Mouse (Mus musculus): ENCODE measurements around the gene Cipc. TPM values are rescaled to one million over a fixed set of nuclear protein-coding genes. Genes with fewer than 3 reads are reported as not detected.
A peak's percentile ranks its signal among the peaks of the same experiment; 100 is the strongest.

Cipc gene
- polyA plus RNA-seq, 1 experiment from 2014 or later, result 39.1 TPM

- peaks cover 39% of the 10 kb centered on the region for H3K4me1 ChIP-seq
- WGBS, result 83% methylated on average over 10 of the region's 10 CpGs
- H3K27me3 ChIP-seq (ENCODE audit: poor library complexity, severe bottlenecking), result no peaks in the 10 kb centered on the region
- H3K9me3 ChIP-seq, result no peaks in the 10 kb centered on the region
- no peak overlapping the region for H3K4me3 ChIP-seq
- no peak for DNase-seq (ENCODE audit: extremely low spot score, low spot score)
- peaks cover 65% of the 10 kb centered on the region for H3K36me3 ChIP-seq (replicated peaks)
- H3K27ac ChIP-seq, result no peak overlapping the region; the same call in 1 of the 2 replicates
Measured at GRCm38 (mm10) chr12:86952331-86952850, 5.5 kb downstream of the Cipc start.

- H3K4me1 ChIP-seq, result peaks cover 9% of the 10 kb centered on the region
- no peak for DNase-seq (ENCODE audit: extremely low spot score, low spot score)
Measured at GRCm38 (mm10) chr12:86955894-86956293, 9.1 kb downstream of the Cipc start.

GRCm38 (mm10) chr12:86958558-86958957 lies 11.7 kb downstream of the Cipc start:
- Histone ChIP-seq H3K27me3 (ENCODE audit: poor library complexity, severe bottlenecking) (no peaks in the 10 kb centered on the region), H3K9me3 (no peaks in the 10 kb centered on the region), H3K4me3 (no peak overlapping the region), H3K36me3 (replicated peaks) (peaks cover 98% of the 10 kb centered on the region), H3K27ac (no peak overlapping the region), H3K4me1 (no peaks in the 10 kb centered on the region)
- WGBS, result 93% methylated on average over 5 of the region's 5 CpGs
- no peak for DNase-seq (ENCODE audit: extremely low spot score, low spot score)

More at GRCm38 (mm10) chr12:86955894-86956293, 9.1 kb downstream of the Cipc start:
- Histone ChIP-seq H3K36me3 (replicated peaks) (peaks cover 92% of the 10 kb centered on the region), H3K9me3 (no peaks in the 10 kb centered on the region), H3K27ac (no peak overlapping the region), H3K4me3 (no peak overlapping the region), H3K27me3 (ENCODE audit: poor library complexity, severe bottlenecking) (no peaks in the 10 kb centered on the region)
- 92% methylated on average over 2 of the region's 2 CpGs for WGBS

GRCm38 (mm10) chr12:86959661-86960060 lies 12.8 kb downstream of the Cipc start:
- 94% methylated on average over 5 of the region's 5 CpGs for WGBS

GRCm38 (mm10) chr12:86960138-86960537 lies 13.3 kb downstream of the Cipc start:
- H3K36me3 ChIP-seq (replicated peaks), result peaks cover 98% of the 10 kb centered on the region
- DNase-seq (ENCODE audit: extremely low spot score, low spot score), result no peak
- no peak overlapping the region for H3K27ac ChIP-seq
- 89% methylated on average over 15 of the region's 15 CpGs for WGBS
- no peaks in the 10 kb centered on the region for H3K4me1 ChIP-seq
- no peak overlapping the region for H3K4me3 ChIP-seq
- H3K27me3 ChIP-seq (ENCODE audit: poor library complexity, severe bottlenecking), result no peaks in the 10 kb centered on the region
- no peaks in the 10 kb centered on the region for H3K9me3 ChIP-seq

More at GRCm38 (mm10) chr12:86959661-86960060, 12.8 kb downstream of the Cipc start:
- H3K36me3 ChIP-seq (replicated peaks), result peaks cover 98% of the 10 kb centered on the region
- no peak for DNase-seq (ENCODE audit: extremely low spot score, low spot score)
- no peak overlapping the region for H3K4me3 ChIP-seq
- no peaks in the 10 kb centered on the region for H3K9me3 ChIP-seq
- H3K4me1 ChIP-seq, result no peaks in the 10 kb centered on the region
- H3K27me3 ChIP-seq (ENCODE audit: poor library complexity, severe bottlenecking), result no peaks in the 10 kb centered on the region
- H3K27ac ChIP-seq, result no peak overlapping the region

GRCm38 (mm10) chr12:86960791-86961335 lies 14.0 kb downstream of the Cipc start:
- WGBS, result 89% methylated on average over 3 of the region's 3 CpGs
- no peaks in the 10 kb centered on the region for H3K4me1 ChIP-seq
- H3K27me3 ChIP-seq (ENCODE audit: poor library complexity, severe bottlenecking), result no peaks in the 10 kb centered on the region
- H3K36me3 ChIP-seq (replicated peaks), result peaks cover 98% of the 10 kb centered on the region
- H3K4me3 ChIP-seq, result no peak overlapping the region
- H3K9me3 ChIP-seq, result no peaks in the 10 kb centered on the region
- H3K27ac ChIP-seq, result no peak overlapping the region
- no peak for DNase-seq (ENCODE audit: extremely low spot score, low spot score)

- WGBS, result 82% methylated on average over 11 of the region's 11 CpGs
- Histone ChIP-seq H3K9me3 (no peaks in the 10 kb centered on the region), H3K4me1 (no peaks in the 10 kb centered on the region), H3K27ac (peak overlapping the region; percentile 51; the same call in 1 of the 2 replicates), H3K27me3 (ENCODE audit: poor library complexity, severe bottlenecking) (no peaks in the 10 kb centered on the region), H3K4me3 (no peak overlapping the region), H3K36me3 (replicated peaks) (peaks cover 95% of the 10 kb centered on the region)
- DNase-seq (ENCODE audit: extremely low spot score, low spot score), result no peak
Measured at GRCm38 (mm10) chr12:86961589-86962344, 14.9 kb downstream of the Cipc start.

GRCm38 (mm10) chr12:86964278-86965057 lies 17.6 kb downstream of the Cipc start:
- H3K4me3 ChIP-seq, result no peak overlapping the region
- H3K27me3 ChIP-seq (ENCODE audit: poor library complexity, severe bottlenecking), result no peaks in the 10 kb centered on the region
- H3K9me3 ChIP-seq, result no peaks in the 10 kb centered on the region
- H3K36me3 ChIP-seq (replicated peaks), result peaks cover 69% of the 10 kb centered on the region
- WGBS, result 95% methylated on average over 16 of the region's 16 CpGs
- H3K27ac ChIP-seq, result 0 out of 2 replicates have a peak overlapping the region, but pooled peaks have one; percentile 8
- no peak for DNase-seq (ENCODE audit: extremely low spot score, low spot score)
- H3K4me1 ChIP-seq, result no peaks in the 10 kb centered on the region

GRCm38 (mm10) chr12:86965237-86965799 lies 18.5 kb downstream of the Cipc start:
- H3K27ac ChIP-seq, result no peak overlapping the region
- no peaks in the 10 kb centered on the region for H3K27me3 ChIP-seq (ENCODE audit: poor library complexity, severe bottlenecking)
- 92% methylated on average over 4 of the region's 4 CpGs for WGBS
- H3K4me1 ChIP-seq, result no peaks in the 10 kb centered on the region
- H3K9me3 ChIP-seq, result no peaks in the 10 kb centered on the region
- H3K4me3 ChIP-seq, result no peak overlapping the region
- H3K36me3 ChIP-seq (replicated peaks), result peaks cover 61% of the 10 kb centered on the region
- DNase-seq (ENCODE audit: extremely low spot score, low spot score), result no peak

GRCm38 (mm10) chr12:86968468-86969219 lies 21.8 kb downstream of the Cipc start:
- Histone ChIP-seq H3K9me3 (no peaks in the 10 kb centered on the region), H3K36me3 (replicated peaks) (peaks cover 28% of the 10 kb centered on the region), H3K4me3 (no peak overlapping the region), H3K27me3 (ENCODE audit: poor library complexity, severe bottlenecking) (peaks cover 12% of the 10 kb centered on the region), H3K4me1 (peaks cover 11% of the 10 kb centered on the region), H3K27ac (0 out of 2 replicates have a peak overlapping the region, but pooled peaks have one; percentile 5)
- DNase-seq (ENCODE audit: extremely low spot score, low spot score), result no peak
- 80% methylated on average over 13 of the region's 13 CpGs for WGBS

- peaks cover 16% of the 10 kb centered on the region for H3K27me3 ChIP-seq (ENCODE audit: poor library complexity, severe bottlenecking)
- H3K36me3 ChIP-seq (replicated peaks), result peaks cover 22% of the 10 kb centered on the region
- no peak overlapping the region for H3K27ac ChIP-seq
- H3K4me3 ChIP-seq, result no peak overlapping the region
- WGBS, result 82% methylated on average over 3 of the region's 3 CpGs
- H3K9me3 ChIP-seq, result no peaks in the 10 kb centered on the region
- DNase-seq (ENCODE audit: extremely low spot score, low spot score), result no peak
- H3K4me1 ChIP-seq, result peaks cover 16% of the 10 kb centered on the region
Measured at GRCm38 (mm10) chr12:86969220-86969601, 22.4 kb downstream of the Cipc start.

- Histone ChIP-seq H3K27me3 (ENCODE audit: poor library complexity, severe bottlenecking) (peaks cover 29% of the 10 kb centered on the region), H3K36me3 (replicated peaks) (peaks cover 3% of the 10 kb centered on the region), H3K27ac (no peak overlapping the region), H3K4me3 (no peak overlapping the region), H3K9me3 (no peaks in the 10 kb centered on the region), H3K4me1 (peaks cover 35% of the 10 kb centered on the region)
- DNase-seq (ENCODE audit: extremely low spot score, low spot score), result no peak
- 94% methylated on average over 7 of the region's 7 CpGs for WGBS
Measured at GRCm38 (mm10) chr12:86971089-86971488, 24.2 kb downstream of the Cipc start.
